Mouse (Mus musculus): ENCODE data around the gene Ficd.

Ficd gene

DNA sequence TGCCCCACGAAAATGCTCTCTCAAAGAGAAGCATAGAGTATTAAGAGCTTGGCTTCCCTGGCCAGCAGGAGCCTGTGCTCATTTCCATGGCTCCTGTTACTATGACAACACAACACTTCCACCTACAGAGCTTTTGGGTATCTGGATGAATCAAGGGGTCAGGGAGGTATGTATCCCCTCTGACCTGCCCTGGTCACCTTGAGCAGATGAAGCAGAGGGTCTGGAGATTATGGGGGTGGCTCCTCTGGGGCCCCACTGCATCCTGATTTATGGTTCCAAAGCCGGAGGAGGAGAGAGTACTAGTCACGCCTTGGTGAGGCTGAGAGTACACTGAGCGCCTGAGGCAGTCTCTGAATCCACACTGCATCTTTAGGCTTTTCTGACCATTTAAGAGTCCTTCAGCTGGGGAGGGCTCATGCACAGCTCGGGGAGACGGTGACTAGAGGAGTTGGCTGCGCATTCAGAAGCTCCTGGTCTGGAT is 4.9 kb upstream of the Ficd start:
- no peak for DNase-seq (ENCODE audit: low read depth, low spot score)

DNA sequence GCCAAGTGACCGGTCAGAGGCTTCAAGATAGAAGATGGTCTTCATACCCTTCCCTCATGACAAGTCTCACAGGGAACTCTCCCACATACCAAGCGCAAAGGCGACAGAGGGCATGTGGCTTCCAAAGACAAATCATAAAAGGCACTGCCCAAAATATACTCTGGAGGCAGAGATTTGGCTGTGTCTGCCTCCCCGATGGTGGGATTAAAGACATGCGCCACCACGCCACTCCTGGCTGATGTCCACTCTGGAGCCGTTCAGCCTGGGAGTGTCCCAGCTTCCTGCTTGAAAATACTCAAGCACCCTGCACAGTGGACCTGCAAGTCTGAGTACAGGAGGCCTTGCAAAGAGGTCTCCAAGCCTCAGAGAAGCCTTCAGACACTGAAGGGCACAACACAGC is 4.4 kb upstream of the Ficd start:
- DNase-seq (ENCODE audit: low read depth, low spot score) = no peak

DNA sequence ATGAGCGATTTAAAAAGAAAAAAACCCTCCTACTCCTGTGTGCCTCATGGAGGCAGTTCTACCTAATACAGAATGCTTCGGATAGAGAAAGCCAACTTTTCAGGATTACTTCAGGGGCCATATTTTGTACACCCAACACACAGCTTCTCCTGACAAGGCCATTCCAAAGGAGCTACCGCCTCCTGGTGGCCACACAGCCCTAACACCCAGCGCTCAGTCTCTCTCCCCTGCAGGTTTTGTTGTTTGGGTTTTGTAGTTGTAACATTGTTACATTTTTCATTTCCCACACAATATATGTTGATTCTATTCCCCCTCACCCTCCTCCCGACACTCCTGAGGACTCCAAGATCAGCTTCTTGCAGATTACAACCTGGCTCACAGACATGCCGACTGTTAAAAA is 3.4 kb upstream of the Ficd start:
- DNase-seq (ENCODE audit: low read depth, low spot score) = peak; percentile 71

DNA sequence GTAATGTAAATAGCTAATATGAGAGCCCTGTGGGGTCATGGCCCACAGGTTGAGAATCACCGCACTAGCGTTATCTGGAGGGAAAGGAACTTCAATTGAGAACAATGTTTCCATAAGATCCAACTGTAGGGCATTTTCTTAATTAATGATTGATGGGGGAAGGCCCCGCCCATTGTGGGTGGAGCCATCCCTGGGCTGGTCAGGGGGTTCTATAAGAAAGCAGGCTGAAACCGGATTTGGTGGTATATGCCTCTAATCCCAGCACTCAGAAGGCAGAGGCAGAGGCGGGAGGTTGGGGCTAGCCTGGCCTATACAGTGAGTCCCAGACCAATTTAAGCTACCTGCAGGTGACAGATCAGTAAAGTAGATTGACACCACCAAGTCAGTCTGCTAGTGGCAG is 1.2 kb upstream of the Ficd start:
- peak; percentile 66 for DNase-seq (ENCODE audit: low read depth, low spot score)

DNA sequence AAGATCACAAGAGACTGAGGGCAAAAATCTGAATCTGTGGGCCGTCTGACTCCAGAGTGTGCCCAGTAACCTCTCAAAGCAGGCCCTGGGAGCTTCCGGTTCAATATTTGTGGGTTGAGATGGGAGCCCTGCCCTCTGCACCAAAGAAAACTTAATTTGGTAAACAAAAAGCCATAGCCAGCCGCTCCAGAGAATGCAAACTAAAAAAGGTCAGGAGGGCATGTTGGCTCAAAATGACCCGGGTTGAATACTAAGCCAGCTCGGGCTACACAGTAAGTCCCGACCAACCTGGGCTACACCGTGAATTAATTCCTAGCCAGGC is 619 bp upstream of the Ficd start:
- DNase-seq (ENCODE audit: low read depth, low spot score) = no peak

DNA sequence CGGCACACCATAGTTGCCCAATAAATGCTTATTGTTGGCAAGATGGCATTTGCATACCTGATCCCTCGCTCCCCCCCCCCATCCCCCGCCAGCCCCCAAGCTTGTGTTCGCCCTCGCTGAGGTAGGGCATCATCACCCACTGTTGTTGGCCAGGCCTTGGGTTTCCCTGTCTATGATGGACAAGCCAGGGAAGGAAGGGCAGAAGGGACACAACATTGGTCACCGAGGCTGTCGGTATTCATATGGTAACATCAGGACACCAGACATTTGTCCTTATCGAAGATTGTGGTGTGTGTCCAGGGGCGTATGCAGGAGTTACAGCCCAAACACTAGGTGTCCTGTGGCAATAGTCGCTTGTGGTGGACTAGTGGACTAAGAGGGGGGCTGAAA is 505 bp downstream of the Ficd start:
- no peak for DNase-seq (ENCODE audit: low read depth, low spot score)

DNA sequence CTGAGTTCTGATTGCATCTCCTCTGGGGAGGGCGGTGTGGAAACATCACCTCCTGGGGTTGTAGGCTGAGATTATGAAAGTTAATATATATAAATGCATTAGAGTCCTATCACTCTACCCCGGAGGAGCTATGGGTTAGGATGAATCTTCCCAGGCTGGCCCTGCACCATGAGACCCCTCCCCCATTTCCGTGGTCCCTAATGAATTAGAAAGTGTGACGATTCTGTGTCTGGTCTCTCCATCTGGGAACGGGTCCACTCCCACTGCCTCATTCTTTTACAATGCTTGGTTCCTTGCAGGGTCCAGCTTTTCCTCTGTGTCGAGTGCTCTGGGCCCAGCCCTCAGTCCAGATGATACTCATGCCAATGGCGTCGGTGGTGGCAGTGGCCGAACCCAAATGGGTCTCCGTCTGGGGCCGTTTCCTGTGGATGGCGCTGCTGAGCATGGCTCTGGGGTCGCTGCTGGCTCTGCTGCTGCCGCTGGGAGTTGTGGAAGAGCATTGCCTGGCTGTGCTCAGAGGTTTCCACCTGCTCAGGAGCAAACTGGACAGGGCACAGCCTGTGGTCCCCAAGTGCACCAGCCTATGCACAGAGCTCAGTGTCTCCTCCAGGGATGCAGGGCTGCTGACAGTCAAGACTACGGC is 1.0 kb downstream of the Ficd start:
- DNase-seq (ENCODE audit: low read depth, low spot score) = no peak

DNA sequence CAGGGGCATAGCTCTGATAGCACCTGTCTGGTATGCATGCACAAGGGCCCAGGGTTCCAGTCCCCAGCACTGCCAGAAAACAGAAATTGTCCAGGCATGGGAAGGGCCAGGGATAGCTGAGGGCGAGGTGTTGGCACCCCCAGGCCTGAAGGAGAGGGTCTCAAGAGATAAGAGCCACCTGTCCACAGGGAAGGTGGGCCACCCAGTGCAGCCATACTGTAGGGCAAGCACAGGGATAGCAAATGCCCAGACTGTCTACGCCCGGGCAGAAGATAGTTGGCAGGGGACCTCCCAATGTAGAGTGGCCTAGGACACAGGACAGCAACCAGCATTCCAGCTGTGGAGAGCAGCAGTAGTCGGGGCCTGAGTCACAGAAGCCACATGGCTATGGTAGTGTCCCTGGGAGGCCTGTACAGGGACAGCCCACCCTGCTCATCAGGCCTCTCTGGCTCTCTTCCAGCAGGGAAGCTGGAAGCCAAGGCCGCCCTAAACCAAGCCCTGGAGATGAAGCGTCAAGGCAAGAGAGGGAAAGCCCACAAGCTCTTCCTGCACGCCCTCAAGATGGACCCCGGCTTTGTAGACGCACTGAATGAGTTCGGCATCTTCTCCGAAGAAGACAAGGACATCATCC is 2.1 kb downstream of the Ficd start:
- DNase-seq (ENCODE audit: low read depth, low spot score) = no peak

DNA sequence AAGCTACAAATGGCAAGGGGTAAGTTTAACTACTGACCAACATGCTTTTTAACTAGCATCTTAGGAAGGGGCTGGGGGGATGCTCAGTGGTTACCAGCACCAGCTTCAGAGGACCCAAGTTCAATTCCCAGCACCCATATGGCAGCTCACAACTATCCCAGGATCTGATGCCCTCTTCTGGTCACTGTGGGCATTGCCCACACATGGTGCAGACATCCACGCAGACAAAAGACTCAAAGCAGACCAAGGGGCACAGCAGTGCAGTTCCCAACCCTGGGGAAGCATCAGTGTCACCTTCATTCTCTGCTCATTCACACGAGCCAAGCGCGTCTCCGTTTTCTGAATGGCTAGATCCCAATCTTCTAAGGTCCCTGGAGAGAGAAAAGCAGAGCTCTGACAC is 12.0 kb downstream of the Ficd start:
- DNase-seq (ENCODE audit: low read depth, low spot score) = peak; percentile 50

DNA sequence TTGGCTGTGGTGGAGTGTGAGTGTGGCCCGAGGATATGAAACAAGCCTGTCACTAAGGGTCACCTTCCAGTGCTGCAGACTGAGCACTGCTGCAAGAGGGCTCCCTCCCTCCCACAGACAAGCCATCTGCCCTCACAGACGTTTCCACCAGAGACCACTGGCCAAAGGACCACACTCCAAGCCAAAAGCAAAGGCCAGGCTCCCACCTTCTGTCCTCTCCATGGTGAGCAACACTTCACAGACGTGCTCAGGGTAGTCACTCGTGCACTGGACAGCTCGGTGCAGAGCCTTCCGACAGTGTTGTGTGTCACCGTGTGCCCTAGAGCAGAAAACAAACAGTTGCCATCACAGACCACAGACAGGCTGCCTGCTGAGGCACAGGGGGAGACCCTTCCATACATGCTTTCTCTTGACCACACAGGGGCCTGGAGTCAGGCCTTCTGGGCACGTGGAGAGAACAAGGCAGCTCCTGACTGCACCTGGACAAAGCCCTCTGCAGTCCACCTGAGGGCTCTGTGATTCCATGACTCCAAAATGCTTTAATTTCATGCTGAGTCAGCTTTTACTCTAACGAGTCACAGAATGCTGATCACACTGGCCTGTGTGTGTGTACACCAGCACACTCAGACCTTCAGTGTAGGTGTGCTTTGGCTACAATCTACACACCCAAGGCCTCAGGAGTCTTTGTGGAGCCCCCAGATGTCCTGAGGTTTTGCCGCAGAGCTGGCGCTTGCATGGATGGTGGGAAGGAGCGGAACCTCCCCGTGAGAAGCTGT is 13.1 kb downstream of the Ficd start:
- no peak for DNase-seq (ENCODE audit: low read depth, low spot score)

DNA sequence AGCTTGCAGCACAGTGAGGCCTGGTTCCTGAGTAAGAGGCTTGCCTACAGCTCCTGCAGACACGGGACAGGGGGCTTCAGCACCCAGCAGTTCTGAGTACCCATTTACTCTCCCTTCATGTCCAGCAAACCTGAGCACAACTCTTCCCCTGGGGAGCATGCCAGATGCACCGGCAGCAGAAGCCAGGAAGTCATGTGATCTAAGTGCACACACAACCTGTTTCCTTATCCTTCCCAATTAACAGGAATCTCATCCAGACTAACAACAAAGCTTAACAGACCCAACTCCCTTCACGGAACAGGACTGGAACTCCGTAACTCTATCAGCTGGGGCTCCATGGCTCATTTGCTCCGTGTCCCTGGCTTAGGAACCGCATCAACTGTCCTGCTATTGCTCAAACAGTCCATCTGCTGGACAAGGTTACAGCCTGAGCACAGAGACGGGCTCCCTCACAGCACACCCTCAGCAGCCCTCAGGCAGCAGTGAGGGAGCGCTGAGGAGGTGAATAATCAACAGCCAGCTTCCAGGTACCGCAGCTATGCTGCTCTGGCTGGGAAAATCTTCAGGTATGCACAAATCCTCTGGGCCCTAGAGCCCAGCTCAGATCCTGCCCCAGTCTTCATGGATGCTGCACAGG is 16.0 kb downstream of the Ficd start:
- no peak for DNase-seq (ENCODE audit: low read depth, low spot score)

DNA sequence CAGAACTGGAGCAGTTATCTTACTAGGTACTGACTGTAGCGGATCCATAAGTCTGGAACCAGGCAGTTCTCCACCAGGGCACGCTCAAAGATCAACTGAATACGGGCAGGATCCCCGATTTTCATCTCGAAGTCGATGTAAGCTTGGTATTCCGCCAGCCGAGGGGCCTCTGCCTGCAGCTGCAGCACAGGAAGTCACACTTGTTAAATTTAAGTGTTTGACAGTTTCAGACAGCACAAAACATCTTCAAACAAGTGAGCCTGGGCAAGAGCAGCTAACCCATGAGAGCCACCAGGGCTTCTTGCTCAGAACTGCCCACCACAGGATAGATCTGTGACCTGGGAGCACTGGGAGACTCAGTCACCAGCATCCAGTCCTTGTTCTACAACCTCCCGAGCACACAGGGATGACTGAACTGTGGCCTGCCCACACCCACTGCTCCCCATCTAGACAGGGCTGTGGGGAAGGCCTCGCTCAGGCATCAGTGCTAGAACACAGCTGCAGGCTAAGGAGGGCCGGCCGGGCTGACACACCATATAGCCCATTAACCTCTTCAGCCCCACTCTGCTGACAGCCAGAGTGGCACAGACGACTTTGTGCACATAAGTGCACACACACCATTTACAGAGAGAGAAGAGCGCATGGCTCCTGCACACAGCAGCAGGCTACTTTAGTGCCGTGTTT is 19.9 kb downstream of the Ficd start:
- no peak for DNase-seq (ENCODE audit: low read depth, low spot score)

DNA sequence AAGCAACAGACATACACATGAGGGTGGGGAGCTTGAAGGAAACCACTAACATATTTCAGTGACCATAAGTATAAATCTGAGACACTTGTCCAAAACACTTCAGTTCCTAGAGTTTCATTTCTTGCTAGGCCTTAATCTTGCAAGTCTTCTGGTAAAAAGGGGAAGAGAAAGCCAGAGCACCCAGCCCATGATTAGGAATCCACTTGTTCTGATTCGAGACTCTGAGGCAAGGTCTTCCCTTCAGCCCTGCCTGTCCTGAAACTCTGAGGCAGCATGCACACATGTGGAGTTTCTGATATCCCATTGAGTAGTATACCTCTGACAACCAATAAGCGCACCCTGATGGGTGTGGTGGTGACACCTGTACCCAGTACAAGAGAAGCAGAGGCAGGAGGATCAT is 26.0 kb downstream of the Ficd start:
- no peak for DNase-seq (ENCODE audit: low read depth, low spot score)

DNA sequence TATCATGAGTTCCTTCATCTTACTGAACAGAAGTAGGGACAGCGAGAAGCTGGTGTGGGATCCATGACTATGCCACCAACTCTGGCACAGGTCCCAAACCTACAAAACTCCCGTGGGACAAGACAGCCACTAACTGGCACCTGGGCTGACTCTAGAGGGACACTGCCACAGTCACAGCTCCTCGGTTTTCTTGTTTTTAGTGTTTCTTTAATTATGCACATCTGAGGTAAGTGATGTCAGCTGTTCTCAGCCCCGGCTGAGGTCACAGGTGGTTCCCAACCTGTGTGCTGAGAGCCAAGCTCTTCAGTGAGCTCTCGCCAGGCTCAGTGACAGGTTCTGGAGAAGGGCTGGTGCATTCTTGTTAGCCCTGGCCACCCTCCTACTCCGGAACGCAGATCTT is 28.8 kb downstream of the Ficd start:
- DNase-seq (ENCODE audit: low read depth, low spot score) = no peak

DNA sequence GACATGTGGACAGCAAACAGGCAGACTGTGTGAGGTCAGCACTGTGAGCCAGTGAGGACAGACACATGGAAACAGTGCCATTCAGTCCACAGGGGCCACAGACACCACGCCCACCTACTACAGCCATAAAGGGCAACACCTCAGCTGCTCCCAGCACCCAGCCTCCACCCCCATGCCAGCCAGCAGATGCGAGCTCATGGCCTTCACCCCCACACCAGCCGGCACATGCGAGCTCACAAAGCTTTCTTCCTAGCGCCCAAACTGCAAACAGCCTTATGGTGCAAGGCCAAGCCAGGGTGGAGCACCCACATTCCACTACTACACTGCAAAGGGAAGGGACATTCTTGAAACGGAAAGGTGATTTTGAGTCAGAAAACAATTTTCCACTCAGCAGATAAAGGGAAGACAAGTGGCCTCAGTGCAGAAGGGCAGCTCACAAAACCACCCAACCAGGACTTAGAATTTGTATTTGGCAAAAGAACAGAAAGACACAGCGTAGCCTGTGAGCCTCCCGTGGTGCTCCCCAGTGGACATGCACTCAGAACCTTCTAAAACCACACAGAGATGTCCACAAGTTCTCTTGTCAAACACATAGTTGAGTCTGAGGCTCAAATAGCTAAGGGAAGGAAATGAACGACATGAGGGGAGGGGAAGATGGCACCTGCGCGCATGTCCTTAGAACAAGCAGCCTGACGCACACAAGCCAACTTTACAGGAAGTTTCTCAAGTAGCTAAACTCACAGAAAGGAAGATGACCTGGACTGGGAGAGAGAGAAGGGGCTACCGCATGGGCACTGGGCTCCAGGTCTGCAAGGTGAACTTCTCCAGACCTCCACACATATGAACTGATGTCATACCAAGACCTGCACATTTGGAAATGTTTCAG is 30.3 kb downstream of the Ficd start:
- DNase-seq (ENCODE audit: low read depth, low spot score) = no peak

DNA sequence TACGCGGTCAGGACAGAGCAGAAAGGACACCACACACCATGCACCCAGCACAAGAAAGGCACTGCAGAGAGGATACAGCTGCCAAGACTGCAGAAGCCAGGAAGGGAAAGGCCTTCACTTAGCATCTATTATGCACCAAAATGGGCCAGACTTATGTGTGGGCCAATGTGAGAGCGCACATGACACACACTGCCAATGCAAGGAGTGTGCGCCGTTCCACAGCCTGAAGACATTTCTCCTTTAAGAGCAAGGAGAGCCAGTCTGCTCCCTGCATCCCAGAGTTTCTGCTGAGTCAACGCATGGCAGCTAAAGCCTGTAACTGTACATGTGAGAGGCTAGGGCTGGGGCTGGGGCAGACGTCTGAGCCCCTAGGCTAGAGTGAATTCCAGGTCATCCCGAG is 33.2 kb downstream of the Ficd start:
- DNase-seq (ENCODE audit: low read depth, low spot score) = no peak

DNA sequence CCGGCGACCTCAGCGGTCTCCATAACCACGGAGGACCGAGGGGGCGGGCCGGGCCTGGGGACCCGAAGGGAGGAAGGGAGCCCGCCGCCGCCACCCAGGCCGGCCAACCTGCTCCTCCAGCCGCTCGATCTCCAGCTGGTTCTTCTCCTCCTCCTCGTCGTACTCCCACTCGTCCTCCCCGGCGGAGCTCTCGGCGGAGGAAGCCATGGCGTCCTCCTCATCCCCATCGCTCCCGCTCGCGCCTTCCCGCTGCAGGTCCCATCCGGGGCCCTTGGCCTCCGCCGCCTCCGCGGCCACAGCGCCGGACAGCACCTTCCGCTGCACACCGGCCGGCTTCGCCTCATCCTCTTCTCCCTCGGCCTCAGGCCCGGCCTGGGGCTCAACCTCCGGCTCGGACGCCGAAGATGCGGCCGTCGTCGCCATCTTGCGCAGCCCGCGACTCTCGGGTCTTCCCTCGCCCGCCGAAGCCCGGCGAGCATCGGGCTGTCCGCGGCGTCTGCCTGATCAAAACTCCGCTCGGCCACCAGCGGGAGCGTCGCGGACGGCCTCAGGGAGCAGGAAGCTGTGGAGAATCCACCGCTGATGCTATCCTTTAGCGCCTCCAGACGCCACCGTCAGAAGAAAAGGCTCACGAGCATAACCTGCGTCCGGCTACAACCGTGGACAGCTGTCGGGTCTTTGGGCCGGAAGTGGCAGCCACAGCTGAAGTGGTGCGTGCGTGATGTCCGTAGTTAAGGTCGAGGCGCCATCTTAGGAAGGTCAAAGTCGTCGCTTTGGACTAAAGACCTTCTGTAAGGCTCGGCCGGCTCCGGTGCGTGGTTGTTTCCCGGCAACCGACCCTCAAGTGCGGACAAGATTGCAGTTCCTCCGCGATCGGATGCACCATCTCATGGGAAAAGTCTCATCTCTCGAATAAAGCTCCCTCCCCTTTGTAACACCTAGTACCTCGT is 35.9 kb downstream of the Ficd start:
- DNase-seq (ENCODE audit: low read depth, low spot score) = peak; percentile 89

DNA sequence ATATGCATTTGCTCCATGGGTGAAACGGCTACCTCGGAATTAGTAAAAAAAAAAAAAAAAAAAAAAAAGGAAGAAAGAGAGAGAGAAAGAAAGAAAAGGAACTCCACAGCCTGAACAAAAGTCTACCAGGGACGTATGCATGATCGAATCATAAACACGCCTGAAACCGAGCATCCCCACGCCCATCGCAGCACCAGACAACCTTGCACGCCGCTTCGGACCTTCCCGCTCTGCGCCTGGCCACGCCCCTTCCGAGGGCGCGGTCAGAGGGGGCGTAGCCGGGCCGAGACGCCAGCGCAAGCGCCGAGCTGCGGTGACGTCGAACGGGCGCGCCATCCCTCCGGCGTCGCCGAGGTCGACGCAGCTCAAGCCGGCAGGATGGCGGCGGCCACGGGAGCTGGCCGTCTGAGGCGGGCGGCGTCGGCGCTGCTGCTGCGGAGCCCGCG is 36.9 kb downstream of the Ficd start, which contains the start of the genes Sart3 and Iscu:
Sart3 (minus strand) TSS at position 61 of the 446 bp plus-strand sequence.
Iscu (plus strand) TSS at position 299 of the 446 bp plus-strand sequence.
- peak; percentile 96 for DNase-seq (ENCODE audit: low read depth, low spot score)

DNA sequence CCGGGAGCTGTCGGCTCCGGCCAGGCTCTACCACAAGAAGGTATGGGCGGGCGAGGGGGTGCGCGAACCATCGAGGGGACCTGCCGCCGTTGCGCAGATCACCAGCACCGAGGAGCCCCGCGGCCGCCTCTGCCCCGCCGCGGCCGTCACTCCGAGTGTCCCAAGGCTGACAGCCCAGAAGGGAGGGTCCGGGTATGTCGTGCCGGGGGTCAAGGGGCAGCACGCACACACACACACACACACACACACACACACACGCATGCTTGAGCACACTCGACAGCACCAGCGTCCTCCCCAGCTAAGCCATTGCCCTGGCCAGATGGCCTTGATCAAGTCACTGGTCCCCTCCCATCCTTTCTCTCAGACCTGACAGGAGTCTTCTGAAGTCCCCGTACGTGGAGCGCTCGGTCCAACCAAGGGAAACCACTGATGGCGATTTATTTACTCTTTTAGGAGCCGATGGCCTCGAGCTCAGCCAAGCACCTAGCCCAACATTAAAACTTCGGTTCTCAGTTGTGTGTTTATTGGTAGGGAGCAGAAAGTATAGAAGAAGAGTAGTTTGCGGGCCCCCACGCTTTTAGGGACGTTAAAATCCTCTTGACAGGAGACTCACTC is 37.4 kb downstream of the Ficd start:
- no peak for DNase-seq (ENCODE audit: low read depth, low spot score)

All from ES-CJ7 (cell line).